Mouse (Mus musculus) right cerebral cortex, postnatal 14 days (tissue): ENCODE results near the gene Reep3.
A peak's percentile ranks its signal among the peaks of the same experiment; 100 is the strongest.

ENCODE experiments used
- DNase-seq: peaks from one replicate; pipeline ENCODE4 v3.0.0; 2022

Reep3 gene

DNA sequence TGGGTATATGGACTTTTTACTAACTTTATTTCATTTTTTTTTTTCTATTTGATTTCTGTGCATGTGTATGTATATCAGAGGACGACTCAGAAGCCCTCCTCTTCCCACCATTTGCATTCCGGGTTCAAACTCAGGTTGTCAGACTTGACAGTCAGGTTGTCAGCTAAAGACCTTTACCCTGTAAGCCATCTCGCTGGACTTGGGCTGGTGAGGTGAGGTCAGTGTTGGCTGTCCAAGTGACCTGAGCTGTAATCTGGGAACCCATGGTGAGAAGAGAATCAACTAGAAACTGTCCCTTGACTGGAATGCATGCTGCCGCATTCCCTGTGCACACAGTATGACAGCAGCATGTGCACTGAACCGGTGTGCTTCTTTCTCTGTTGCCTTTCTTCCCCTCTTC lies 12.9 kb upstream of the Reep3 start:
- no peak for DNase-seq

DNA sequence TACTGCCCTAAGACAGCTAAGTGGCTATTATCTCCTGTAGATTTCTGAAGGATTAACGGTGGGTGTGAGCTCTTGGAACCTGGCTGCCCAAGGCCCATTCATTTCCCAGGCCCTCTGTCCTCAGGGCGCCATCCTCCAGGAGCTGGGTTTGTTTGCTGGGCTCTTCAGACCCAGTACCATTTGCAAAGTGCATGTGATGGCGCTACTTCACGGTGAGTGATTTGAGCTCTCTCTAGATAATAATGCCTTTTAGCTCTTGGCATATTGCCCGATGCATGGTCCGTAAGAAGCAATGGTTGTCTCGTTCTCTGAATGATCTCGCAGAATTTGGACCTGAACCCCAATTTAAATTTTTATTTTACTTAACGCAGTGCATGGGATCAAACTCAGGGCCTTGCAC lies 11.4 kb upstream of the Reep3 start:
- DNase-seq, result no peak

DNA sequence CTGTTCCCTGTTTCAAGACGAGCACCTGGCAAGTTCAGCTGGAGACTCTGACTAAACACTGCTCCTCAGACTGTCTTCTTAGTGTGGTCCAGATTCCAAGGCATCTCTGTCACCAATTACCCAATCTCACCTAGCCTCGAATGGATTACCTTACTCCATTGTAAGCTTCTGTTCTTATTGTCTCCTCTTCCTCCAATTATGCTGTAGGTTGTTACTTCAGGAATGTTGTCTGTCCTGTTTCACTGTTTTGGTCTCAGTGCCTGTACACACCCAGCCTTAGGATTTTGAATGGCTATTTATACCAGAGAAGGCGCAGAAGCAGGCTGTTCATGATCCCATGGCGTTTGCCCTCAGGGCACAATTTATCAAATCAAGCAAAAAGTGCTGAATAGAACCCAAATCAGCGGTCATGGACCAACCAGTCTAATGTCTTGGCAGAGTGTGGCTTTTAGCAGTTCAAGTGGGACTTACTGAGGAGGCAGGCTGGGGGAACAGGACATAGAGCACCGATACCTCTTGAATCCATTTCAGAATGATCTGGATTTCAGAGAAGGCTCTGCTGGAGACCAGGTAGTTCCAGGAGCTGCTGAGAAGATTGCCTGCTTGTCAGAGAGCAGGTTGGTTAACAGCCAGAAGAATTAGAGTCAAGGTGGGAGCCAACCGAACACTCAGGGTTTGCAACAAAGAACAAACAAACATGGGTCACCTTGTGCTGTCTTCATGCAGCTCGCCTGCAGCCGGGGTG lies 10.4 kb upstream of the Reep3 start:
- no peak for DNase-seq

DNA sequence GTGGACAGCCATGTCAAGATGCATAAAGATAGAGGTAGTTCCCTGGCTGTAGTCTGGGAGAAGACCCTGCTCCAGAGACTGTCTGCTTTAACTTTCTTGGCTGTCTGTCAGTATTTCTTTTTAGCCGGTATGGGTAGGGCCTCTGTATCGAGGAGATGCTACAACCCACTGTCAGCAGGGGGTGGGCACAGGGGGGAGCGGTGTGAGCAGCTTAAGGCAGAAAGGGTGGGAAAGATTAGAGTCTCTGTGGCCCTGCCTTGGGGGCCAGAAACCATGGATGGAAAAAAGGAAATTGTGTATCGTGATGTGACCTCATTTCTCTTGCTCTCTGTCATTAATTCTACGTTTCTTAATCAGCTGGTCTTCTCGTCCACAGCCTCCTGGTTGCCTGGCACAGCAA lies 9.7 kb upstream of the Reep3 start:
- no peak for DNase-seq

DNA sequence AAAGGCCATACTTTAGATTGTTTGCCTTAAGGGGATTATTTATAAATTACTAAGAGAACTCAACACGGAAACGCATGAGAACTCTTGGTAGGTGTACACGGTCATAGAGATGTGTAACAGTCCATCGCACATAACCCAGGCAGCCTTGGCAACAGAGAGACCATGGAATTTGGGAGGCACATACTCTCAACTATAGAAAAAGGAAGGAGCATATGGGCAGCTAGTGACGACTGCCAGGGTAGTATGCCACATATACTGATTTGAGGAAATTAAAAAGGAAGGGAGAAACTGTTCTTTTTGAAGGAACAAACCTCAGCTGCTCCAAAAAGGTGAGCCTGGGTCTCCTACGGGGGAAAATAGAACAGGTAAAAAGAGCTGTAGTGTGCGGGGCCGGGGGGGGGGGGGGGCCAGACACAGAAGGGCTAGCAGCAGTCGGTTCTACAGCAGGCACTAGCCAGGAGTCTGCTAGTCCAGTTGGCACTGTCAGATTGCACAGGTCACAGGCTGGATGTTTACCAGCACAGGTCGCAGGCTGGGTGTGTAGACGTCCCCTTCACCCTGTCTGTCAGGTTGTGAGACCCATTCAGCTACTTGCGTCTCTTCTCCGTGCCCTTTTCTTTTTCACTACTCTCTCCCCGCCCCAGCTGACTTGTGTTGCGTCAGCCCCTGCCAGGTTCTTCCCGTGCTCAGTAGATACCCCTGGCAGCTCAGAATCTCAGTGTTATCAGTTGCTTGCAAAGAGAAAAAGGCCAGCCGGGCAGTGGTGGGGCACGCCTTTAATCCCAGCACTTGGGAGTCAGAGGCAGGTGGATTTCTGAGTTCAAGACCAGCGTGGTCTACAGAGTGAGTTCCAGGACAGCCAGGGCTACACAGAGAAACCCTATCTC lies 8.8 kb upstream of the Reep3 start:
- DNase-seq, result no peak

DNA sequence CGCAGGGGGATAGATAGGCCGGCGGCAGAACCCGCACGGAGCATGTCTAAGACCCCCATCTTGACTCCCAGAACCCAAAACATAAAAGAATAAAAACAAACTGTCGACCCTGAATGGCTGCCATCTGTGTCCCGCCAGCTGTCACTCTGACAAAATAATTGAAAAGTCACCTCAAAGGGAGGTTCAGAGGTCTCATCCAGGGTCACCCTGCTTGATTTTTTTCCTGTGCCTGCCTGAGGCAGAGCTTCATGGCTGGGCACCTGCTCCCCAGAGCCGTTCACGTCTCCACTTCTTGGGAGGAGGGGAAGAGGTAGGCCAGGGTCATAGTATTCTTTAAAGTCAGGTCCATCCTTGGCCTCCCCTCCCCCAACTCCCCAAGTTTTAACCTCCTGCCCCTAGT lies 7.8 kb upstream of the Reep3 start:
- DNase-seq, result no peak

- no peak for DNase-seq
Observed at GRCm38 (mm10) chr10:67100831-67101251, 4.1 kb upstream of the Reep3 start.

- DNase-seq, result no peak
Observed at GRCm38 (mm10) chr10:67100011-67100661, 3.4 kb upstream of the Reep3 start.

GRCm38 (mm10) chr10:67099183-67099929 lies 2.6 kb upstream of the Reep3 start:
- DNase-seq, result no peak

GRCm38 (mm10) chr10:67098408-67099050 lies 1.8 kb upstream of the Reep3 start:
- DNase-seq, result no peak

GRCm38 (mm10) chr10:67097437-67098150 lies 849 bp upstream of the Reep3 start:
- no peak for DNase-seq

- peak; percentile 79 for DNase-seq
Observed at GRCm38 (mm10) chr10:67095798-67096620, 736 bp downstream of the Reep3 start, which contains the start of gene Jmjd1c. Jmjd1c (plus strand) TSS chr10:67096125.

DNA sequence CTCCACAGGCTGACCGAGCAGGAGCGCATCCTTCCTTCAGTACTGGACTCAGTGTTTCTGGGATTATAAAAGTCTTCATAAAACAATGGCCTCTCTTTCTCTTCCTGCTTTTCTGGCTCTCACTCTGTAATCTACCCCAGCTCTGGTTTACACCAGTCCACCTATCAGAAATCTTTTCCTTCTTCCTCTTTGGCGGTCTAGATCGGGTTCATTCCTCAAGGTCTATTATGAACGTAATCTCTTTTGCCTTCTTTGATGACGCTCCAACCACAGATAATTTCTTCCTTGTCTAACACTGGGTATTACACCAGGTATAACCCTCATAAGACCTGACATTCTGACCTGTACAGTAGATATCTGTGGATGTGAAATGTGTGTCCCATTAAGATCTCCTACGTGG lies 1.8 kb downstream of the Reep3 start:
- no peak for DNase-seq

GRCm38 (mm10) chr10:67090611-67091010 lies 6.1 kb downstream of the Reep3 start:
- no peak for DNase-seq

GRCm38 (mm10) chr10:67087447-67088226 lies 9.1 kb downstream of the Reep3 start:
- DNase-seq, result no peak

DNA sequence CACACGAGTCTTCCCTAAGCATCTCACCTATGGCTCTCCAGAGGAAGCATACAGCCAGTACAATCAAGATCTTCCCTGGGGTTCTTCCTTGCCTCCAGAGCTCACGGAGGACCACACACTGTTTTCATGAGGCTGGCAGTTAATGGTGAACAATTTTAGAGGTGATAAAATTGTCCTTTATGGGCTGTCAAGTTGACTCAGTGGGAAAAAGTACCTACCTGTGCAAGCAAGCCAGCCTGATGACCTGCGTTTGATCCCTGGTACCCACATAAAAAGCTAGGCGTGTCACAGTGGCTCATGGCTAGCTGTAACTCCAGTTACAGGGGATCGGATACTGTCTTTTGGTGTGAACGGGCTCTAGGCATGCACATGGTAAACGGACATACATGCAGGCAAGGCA lies 10.8 kb downstream of the Reep3 start:
- no peak for DNase-seq

GRCm38 (mm10) chr10:67085124-67085523 lies 11.6 kb downstream of the Reep3 start:
- DNase-seq, result no peak

GRCm38 (mm10) chr10:67083446-67084166 lies 13.1 kb downstream of the Reep3 start:
- no peak for DNase-seq

DNA sequence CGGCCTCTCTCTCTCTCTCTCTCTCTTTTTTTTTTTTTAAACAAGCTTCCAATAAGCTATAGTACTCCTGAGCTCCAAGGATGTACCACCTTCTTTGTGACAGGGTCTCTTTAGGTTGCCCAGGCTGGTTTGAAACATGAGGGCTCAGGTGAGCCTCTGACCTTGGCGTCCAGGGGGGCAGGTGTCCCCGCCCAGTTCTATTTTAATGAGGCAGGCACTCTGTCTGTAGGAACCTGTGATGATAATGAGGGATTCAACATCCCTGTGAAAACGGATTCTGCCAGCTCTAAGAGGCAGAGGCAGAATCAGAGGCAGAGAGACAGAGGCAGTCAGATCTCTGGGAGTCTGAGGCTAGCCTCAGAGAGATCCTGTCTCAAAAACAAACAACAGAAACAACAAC lies 14.2 kb downstream of the Reep3 start:
- DNase-seq, result no peak
